In genomic region chr10:15757503-15757902, GRCm38 (mm10) we compare ENCODE assay signal across 16 mouse cellular contexts.
"Had no signal": no experiment of that assay in that cellular context is flagged by ENCODE, and none has a peak within 500 bp of the region (broad histone marks: within the 10 kb centered on the region; RNA-seq: fewer than 3 reads in every experiment).

No protein-coding gene starts in this region.

- H3K4me3 ChIP-seq: layer of hippocampus, adult 2 months had no signal

- H3K27ac ChIP-seq: layer of hippocampus, adult 2 months; liver, embryonic 14.5 days; macrophage; stomach, postnatal 0 days had no signal

- H3K4me2 ChIP-seq: lung, embryonic 14.5 days; midbrain, embryonic 11.5 days had no signal

- H3K9ac ChIP-seq: liver, embryonic 14.5 days; liver, postnatal 0 days; lung, embryonic 14.5 days had no signal

- DNase-seq: kidney, adult 9 months; kidney, postnatal 25 days; layer of hippocampus, adult 9-11 months; liver, postnatal 0 days; lung, embryonic 14.5 days; midbrain, embryonic 14.5 days; right cerebral cortex, postnatal 4 days; thymus, adult 2 months; thymus, postnatal 14 days; thymus, postnatal 4 days had no signal

- ATAC-seq: liver, postnatal 0 days; lung, postnatal 0 days had no signal
